Mouse (Mus musculus): ENCODE measurements around the gene Per2.

GRCm38 (mm10) chr1:91483304-91484010 is 24.3 kb upstream of the Per2 start:
- TF ChIP-seq USF1 (IDR thresholded peaks at IDR 0.05; ENCODE audit: low read depth): no peak
- peak; percentile 80 for TF ChIP-seq CTCF (IDR thresholded peaks at IDR 0.05; ENCODE audit: control insufficient read depth, insufficient read depth, insufficient read length)
- TF ChIP-seq MYOD1 (IDR thresholded peaks at IDR 0.05; ENCODE audit: control insufficient read depth, insufficient read length, low read depth): peak; percentile 78
- TF ChIP-seq MAX (IDR thresholded peaks at IDR 0.05): no peak
- no peak for TF ChIP-seq FOSL1 (IDR thresholded peaks at IDR 0.05; ENCODE audit: insufficient read depth, low read length, poor library complexity, severe bottlenecking)
- no peak for TF ChIP-seq MYOG (IDR thresholded peaks at IDR 0.05; ENCODE audit: control insufficient read depth, extremely low read depth, insufficient read length)
- no peak for TF ChIP-seq CEBPB (IDR thresholded peaks at IDR 0.05; ENCODE audit: low read depth)
